Mouse (Mus musculus) limb, embryonic 11.5 days (tissue): ENCODE results near the gene Spata45. TPM values are rescaled to one million over a fixed set of nuclear protein-coding genes. Genes with fewer than 3 reads are reported as not detected.
"Not testable (repeated sequence)": the region's sequence is repeated elsewhere in the genome, so short reads cannot be mapped to it uniquely, and the experiment has no call there.

Source experiments
- ATAC-seq: fragments of 200-750 bp; cut with Nextera tagmentation; 2 replicates; pipeline ENCODE4 v1.8.0; 2017; ENCODE audit warnings: low read depth; ENCODE audit not compliant: insufficient number of reproducible peaks, low FRiP score, low TSS enrichment
- DNase-seq: peaks from one replicate; pipeline ENCODE4 v3.0.0-alpha.2; 2015; ENCODE audit warnings: low spot score
- H3K27ac ChIP-seq: fragments of 300-500 bp; sonication (generic); replicated peaks from 2 replicates; pipeline ENCODE4 v1.5.1; 2014; ENCODE audit warnings: low read depth, mild to moderate bottlenecking, low read length
- H3K27me3 ChIP-seq: fragments of 300-500 bp; sonication (generic); 2 replicates; pipeline ENCODE4 v1.6.1; 2014; ENCODE audit warnings: mild to moderate bottlenecking, low read length, mixed read lengths; ENCODE audit not compliant: control insufficient read depth, insufficient read depth
- H3K36me3 ChIP-seq: fragments of 300-500 bp; sonication (generic); 2 replicates; pipeline ENCODE4 v1.6.1; 2014; ENCODE audit warnings: mild to moderate bottlenecking, low read length, moderate library complexity, mixed read lengths; ENCODE audit not compliant: control insufficient read depth, insufficient read depth
- H3K4me1 ChIP-seq: fragments of 300-500 bp; sonication (generic); 2 replicates; pipeline ENCODE4 v1.6.1; 2014; ENCODE audit warnings: low read length, mixed read lengths; ENCODE audit not compliant: control insufficient read depth, insufficient read depth
- H3K4me2 ChIP-seq: fragments of 300-500 bp; sonication (generic); 2 replicates; pipeline ENCODE4 v1.6.1; 2014; ENCODE audit warnings: low read depth, mild to moderate bottlenecking, moderate library complexity; ENCODE audit not compliant: severe bottlenecking
- H3K4me3 ChIP-seq: fragments of 300-500 bp; sonication (generic); 2 replicates; pipeline ENCODE4 v1.5.1; 2014; ENCODE audit warnings: low read depth, low read length
- H3K9ac ChIP-seq: fragments of 300-500 bp; sonication (generic); 2 replicates; pipeline ENCODE4 v1.6.1; 2014; ENCODE audit warnings: mild to moderate bottlenecking, low read length
- H3K9me3 ChIP-seq: fragments of 300-500 bp; sonication (generic); 2 replicates; pipeline ENCODE4 v1.6.1; 2016; ENCODE audit warnings: low read length; ENCODE audit not compliant: control insufficient read depth
- WGBS: fragments of 180-500 bp; shearing (Covaris S2); extraction: QIAGEN DNeasy Blood & Tissue Kit; methylation state at CpG from one replicate; pipeline ENCODE4 v1.1.7; 2014; 5-methylcytosine and 5-hydroxymethylcytosine counted together
- polyA plus RNA-seq: library from polyadenylated mRNA; unstranded; fragments of >200 nt; fragmentation: Nextera tagmentation; extraction: Ambion mirVana; gene quantifications from 2 replicates; pipeline ENCODE4 v1.2.1, GENCODE M21; 2014

Gene Spata45
- polyA plus RNA-seq, 1 experiment from 2014 or later: not detected

DNA sequence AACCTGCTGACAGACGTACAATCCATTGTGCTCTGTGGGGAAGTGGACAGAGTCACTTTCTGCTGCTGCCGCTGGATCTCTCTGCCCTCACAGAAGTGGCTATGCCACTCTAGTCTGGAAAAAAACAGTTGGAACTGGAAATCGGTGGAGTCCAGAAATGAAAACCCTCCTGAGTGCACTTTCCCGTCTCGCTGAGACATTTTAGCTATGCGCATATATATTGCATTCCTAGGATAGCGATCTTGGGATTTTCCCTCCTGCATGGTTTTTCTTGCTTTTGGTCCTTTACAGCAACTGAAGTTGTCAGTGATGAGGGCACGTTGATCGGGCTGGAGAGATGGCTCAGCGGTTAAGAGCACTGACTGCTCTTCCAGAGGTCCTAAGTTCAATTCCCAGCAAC, 6.3 kb upstream of the Spata45 start:
- Histone ChIP-seq H3K4me2 (no peak overlapping the region), H3K9ac (no peak overlapping the region), H3K9me3 (no peaks in the 10 kb centered on the region), H3K27me3 (no peaks in the 10 kb centered on the region), H3K27ac (no peak overlapping the region), H3K36me3 (no peaks in the 10 kb centered on the region), H3K4me1 (0 out of 2 replicates have a peak, but pooled peaks cover 5% of the 10 kb centered on the region), H3K4me3 (no peak overlapping the region)
- 84% methylated on average over 10 of the region's 10 CpGs for WGBS
- no peak for ATAC-seq
- DNase-seq: no peak

DNA sequence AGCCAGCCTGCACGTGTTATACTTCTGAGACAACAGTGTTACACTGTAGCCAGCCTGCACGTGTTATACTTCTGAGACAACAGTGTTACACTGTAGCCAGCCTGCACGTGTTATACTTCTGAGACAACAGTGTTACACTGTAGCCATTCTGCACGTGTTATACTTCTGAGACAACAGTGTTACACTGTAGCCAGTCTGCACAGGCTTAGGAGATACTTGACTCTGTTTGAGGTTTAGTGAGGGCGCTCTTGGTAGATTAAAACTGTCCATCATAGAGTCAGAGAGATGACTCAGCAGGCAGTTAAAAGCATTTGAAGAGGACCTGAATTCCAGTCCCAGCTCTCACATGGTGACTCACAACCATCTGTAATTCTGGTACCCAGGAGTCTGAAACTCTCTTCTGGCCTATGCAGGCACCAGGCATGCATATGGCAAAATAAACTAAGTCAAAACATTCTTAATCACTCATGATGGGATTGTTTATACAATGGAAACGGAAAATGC, 5.5 kb upstream of the Spata45 start:
- not testable (repeated sequence) for H3K4me3 ChIP-seq, DNase-seq, H3K27ac ChIP-seq, H3K9ac ChIP-seq, H3K4me1 ChIP-seq, H3K27me3 ChIP-seq, H3K4me2 ChIP-seq, H3K36me3 ChIP-seq, H3K9me3 ChIP-seq, ATAC-seq
- 81% methylated on average over 6 of the region's 6 CpGs for WGBS

DNA sequence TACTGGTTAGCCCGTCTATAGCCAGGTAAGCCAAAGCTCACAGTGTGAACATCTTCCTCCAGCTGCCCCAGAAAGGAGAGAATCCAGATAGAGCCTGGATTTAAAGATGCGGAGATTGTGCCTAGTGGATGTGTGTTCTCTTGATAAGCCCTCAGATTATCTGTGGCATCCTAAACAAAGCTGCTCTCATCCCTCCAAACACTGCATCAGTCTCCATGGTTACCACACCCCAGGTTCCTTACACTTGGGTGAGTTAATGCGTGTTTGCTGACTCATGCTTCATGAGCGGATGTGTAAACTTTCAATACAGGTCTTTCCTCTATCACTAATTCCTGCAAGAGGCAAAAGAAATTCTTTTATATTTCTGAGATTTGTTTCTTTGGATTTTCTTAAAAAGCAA, 790 bp upstream of the Spata45 start:
- H3K9me3 ChIP-seq: no peaks in the 10 kb centered on the region
- H3K27me3 ChIP-seq: no peaks in the 10 kb centered on the region
- H3K27ac ChIP-seq: no peak overlapping the region
- DNase-seq (no peak), ATAC-seq (no peak)
- H3K9ac ChIP-seq: no peak overlapping the region
- H3K36me3 ChIP-seq: no peaks in the 10 kb centered on the region
- no peak overlapping the region for H3K4me3 ChIP-seq
- no peaks in the 10 kb centered on the region for H3K4me1 ChIP-seq
- no peak overlapping the region for H3K4me2 ChIP-seq
- 52% methylated on average over 4 of the region's 4 CpGs for WGBS

DNA sequence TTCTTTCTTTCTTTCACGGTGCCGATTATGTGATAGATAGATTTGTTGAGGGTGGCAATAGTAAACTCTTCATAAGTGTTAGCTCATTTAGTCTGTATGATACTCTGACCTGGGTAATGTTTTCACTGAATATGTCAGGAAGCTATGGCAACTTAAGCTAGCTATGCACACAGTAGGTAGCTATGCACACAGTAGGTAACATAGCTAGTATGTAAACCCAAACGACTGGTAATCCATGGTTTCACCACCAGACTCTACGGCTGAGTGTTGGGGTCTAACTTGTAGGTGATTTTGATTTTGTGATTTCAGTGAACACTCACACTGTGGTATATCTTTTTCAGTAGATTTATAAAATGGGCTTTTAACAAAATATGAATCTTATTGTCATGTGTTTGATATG, 1.6 kb downstream of the Spata45 start:
- no peak overlapping the region for H3K4me3 ChIP-seq
- H3K9me3 ChIP-seq: no peaks in the 10 kb centered on the region
- no peak for DNase-seq
- WGBS: 90% methylated on average over 4 of the region's 4 CpGs
- no peaks in the 10 kb centered on the region for H3K36me3 ChIP-seq
- no peaks in the 10 kb centered on the region for H3K27me3 ChIP-seq
- no peak overlapping the region for H3K9ac ChIP-seq
- no peak overlapping the region for H3K27ac ChIP-seq
- no peak for ATAC-seq
- H3K4me2 ChIP-seq: no peak overlapping the region
- H3K4me1 ChIP-seq: no peaks in the 10 kb centered on the region

DNA sequence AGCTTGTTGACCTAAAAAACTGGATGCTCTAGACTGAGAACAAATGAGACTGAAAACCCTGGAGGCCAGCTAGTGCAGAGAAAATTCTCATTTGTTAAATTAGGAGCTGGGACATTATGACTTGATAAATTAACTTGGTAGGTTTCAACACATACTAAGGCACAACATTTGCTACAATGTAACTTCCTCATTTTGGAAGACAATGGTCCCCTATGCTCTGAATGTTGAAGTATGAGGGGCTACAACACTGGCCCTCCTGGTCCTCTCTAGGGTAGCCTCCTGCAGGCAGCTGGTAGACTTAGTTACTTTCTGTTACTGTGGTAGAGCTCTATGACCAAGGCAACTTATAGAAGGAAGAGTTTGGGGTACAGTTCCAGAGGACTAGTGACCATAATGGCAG, 4.9 kb downstream of the Spata45 start:
- ATAC-seq: no peak
- Histone ChIP-seq H3K4me1 (no peaks in the 10 kb centered on the region), H3K27me3 (no peaks in the 10 kb centered on the region), H3K4me3 (no peak overlapping the region), H3K27ac (no peak overlapping the region), H3K36me3 (no peaks in the 10 kb centered on the region), H3K4me2 (no peak overlapping the region), H3K9me3 (no peaks in the 10 kb centered on the region), H3K9ac (no peak overlapping the region)
- no peak for DNase-seq

DNA sequence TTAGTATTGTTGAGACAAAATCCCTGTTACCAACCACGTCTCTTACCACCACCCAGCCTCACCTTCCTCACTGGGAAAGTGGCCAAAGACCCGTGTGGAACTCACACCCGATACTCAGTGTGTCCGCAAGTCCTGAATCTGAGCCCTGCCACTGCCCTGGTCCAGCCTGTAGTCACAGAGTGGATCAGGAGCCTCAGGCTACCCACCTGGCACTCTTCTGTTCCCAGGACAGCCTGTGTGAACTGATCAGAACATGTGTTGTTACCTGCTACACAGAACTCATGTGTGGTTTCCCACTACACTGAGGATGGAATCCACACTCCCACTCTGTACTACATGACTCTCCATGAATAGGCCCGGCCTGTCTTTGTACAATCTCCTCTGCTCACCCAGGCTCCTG, 5.7 kb downstream of the Spata45 start:
- ATAC-seq (no peak), DNase-seq (no peak)
- no peaks in the 10 kb centered on the region for H3K9me3 ChIP-seq
- no peak overlapping the region for H3K4me2 ChIP-seq
- no peaks in the 10 kb centered on the region for H3K27me3 ChIP-seq
- H3K27ac ChIP-seq: no peak overlapping the region
- H3K4me1 ChIP-seq: no peaks in the 10 kb centered on the region
- no peaks in the 10 kb centered on the region for H3K36me3 ChIP-seq
- WGBS: 86% methylated on average over 5 of the region's 5 CpGs
- no peak overlapping the region for H3K4me3 ChIP-seq
- no peak overlapping the region for H3K9ac ChIP-seq

DNA sequence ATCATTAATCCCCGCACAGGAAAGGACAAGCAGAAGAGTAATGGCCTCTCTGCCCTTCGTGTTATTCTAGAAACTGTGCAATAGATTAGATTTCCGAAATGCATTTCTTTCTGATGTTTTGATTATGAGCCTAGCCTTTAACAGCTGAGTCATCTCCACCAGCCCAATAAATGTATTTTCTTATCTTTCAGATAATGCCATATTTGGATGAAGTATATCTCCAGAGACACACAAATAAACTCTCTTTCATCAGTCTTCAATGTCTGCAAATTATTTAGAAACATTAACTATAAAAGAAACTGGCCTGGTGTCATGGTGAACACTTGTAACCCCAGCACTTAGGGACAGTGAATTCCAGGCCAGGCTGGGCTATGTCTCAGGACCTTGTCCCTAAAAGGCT, 6.2 kb downstream of the Spata45 start:
- Histone ChIP-seq H3K4me3 (no peak overlapping the region), H3K27ac (no peak overlapping the region), H3K36me3 (no peaks in the 10 kb centered on the region), H3K27me3 (no peaks in the 10 kb centered on the region), H3K4me2 (no peak overlapping the region), H3K4me1 (no peaks in the 10 kb centered on the region), H3K9me3 (no peaks in the 10 kb centered on the region), H3K9ac (no peak overlapping the region)
- WGBS: 84% methylated on average over 3 of the region's 3 CpGs
- DNase-seq (no peak), ATAC-seq (no peak)

DNA sequence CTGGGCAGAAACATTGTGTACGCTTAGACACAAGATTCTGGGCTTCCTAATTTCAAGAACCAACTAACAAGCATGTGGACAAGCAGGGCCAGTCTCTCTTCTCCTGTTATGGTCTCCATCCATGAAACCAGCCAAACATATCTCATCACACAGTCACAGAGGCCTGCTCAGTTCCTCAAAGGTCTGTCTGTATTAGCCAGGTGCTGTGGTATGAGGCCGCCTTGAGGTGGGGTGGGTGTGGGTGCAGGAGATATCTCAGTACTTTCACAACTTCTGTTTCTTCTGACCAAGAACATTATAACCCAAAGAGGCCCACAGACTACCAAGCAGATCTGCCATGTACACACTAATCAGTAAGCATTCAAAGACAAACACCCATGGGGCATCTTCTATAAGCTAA, 8.8 kb downstream of the Spata45 start:
- WGBS: 94% methylated on average over 2 of the region's 2 CpGs
- no peak overlapping the region for H3K4me3 ChIP-seq
- no peak overlapping the region for H3K27ac ChIP-seq
- no peaks in the 10 kb centered on the region for H3K9me3 ChIP-seq
- H3K9ac ChIP-seq: no peak overlapping the region
- H3K36me3 ChIP-seq: no peaks in the 10 kb centered on the region
- H3K27me3 ChIP-seq: no peaks in the 10 kb centered on the region
- DNase-seq: no peak
- H3K4me2 ChIP-seq: no peak overlapping the region
- no peaks in the 10 kb centered on the region for H3K4me1 ChIP-seq
- no peak for ATAC-seq

DNA sequence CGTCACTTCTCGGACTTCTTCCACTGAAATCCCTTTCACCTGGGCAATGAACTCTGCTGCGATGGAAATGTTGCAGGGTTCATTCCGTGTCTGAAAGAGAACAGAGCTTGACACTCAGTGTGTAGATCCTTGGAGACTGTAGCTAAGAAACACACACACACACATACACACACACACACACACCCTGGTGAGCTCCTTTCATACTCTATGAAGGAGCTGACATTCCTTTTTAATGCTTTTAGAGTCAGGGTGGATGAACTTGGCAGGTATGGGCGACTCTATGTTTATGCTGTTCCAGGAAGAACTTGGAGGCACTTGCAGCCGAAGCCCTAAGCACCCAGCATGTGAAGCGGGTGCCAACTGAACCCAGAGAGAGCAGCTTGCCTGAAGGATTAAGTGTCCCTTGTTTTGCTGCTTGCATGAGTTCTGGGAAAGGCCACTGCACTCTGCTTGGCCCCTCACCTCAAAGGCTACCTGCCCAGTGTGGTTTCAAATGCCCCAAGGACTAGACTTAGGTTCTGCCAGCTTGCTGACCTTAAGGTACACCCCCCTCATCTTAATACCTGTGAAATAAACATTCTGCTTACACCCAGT, 9.9 kb downstream of the Spata45 start:
- Histone ChIP-seq H3K4me2 (no peak overlapping the region), H3K4me1 (no peaks in the 10 kb centered on the region), H3K27ac (no peak overlapping the region), H3K27me3 (no peaks in the 10 kb centered on the region), H3K9me3 (no peaks in the 10 kb centered on the region), H3K9ac (no peak overlapping the region), H3K4me3 (no peak overlapping the region), H3K36me3 (no peaks in the 10 kb centered on the region)
- WGBS: 75% methylated on average over 7 of the region's 7 CpGs
- ATAC-seq: no peak
- no peak for DNase-seq
